Mouse (Mus musculus) forebrain, postnatal 0 days (tissue): Measurements from ENCODE around the gene Stk38. TPM values are rescaled to one million over a fixed set of nuclear protein-coding genes. Genes with fewer than 3 reads are reported as not detected.

Experiments
- ATAC-seq: fragments of 200-750 bp; cut with Nextera tagmentation; 2 replicates; pipeline ENCODE4 v1.8.0; 2017; ENCODE audit warnings: mild to moderate bottlenecking, moderate library complexity
- DNase-seq: peaks from one replicate; pipeline ENCODE4 v3.0.0-alpha.2; 2015
- H3K27ac ChIP-seq: fragments of 300-500 bp; sonication (generic); 2 replicates; pipeline ENCODE4 v1.5.1; 2014; ENCODE audit warnings: low read depth, mild to moderate bottlenecking, antibody characterized with exemption, low read length, moderate library complexity, mixed read lengths
- H3K27me3 ChIP-seq: fragments of 300-500 bp; sonication (generic); 2 replicates; pipeline ENCODE4 v1.6.1; 2014; ENCODE audit warnings: mild to moderate bottlenecking, low read length, mixed read lengths; ENCODE audit not compliant: insufficient read depth
- H3K36me3 ChIP-seq: fragments of 300-500 bp; sonication (generic); 2 replicates; pipeline ENCODE4 v1.6.1; 2014; ENCODE audit warnings: mild to moderate bottlenecking, moderate library complexity; ENCODE audit not compliant: insufficient read depth
- H3K4me1 ChIP-seq: fragments of 300-500 bp; sonication (generic); 2 replicates; pipeline ENCODE4 v1.6.1; 2014; ENCODE audit warnings: antibody characterized with exemption; ENCODE audit not compliant: insufficient read depth
- H3K4me2 ChIP-seq: fragments of 300-500 bp; sonication (generic); 2 replicates; pipeline ENCODE4 v1.6.1; 2014; ENCODE audit warnings: low read depth, mild to moderate bottlenecking, moderate library complexity
- H3K4me3 ChIP-seq: fragments of 300-500 bp; sonication (generic); 2 replicates; pipeline ENCODE4 v1.5.1; 2014; ENCODE audit warnings: low read depth, low read length, mixed read lengths
- H3K9ac ChIP-seq: fragments of 300-500 bp; sonication (generic); 2 replicates; pipeline ENCODE4 v1.6.1; 2014; ENCODE audit warnings: mild to moderate bottlenecking
- H3K9me3 ChIP-seq: fragments of 300-500 bp; sonication (generic); 2 replicates; pipeline ENCODE4 v1.6.1; 2016; ENCODE audit warnings: low read length
- CTCF ChIP-seq: sonication (generic); IDR thresholded peaks from 2 replicates; pipeline ENCODE4 v1.5.1; 2016; ENCODE audit warnings: antibody characterized with exemption, control low read depth, low read depth
- whole genome bisulfite sequencing: fragments of 180-500 bp; shearing (Covaris S2); extraction: QIAGEN DNeasy Blood & Tissue Kit; methylation state at CpG from one replicate; pipeline ENCODE4 v1.1.7; 2014; 5-methylcytosine and 5-hydroxymethylcytosine counted together
- polyA plus RNA-seq: library from polyadenylated mRNA; unstranded; fragments of >200 nt; fragmentation: Nextera tagmentation; extraction: Ambion mirVana; gene quantifications from 2 replicates; pipeline ENCODE4 v1.2.1, GENCODE M21; 2015
- total RNA-seq: library from RNA; depleted of rRNA; stranded (reverse); fragments of >200 nt; gene quantifications from 2 replicates; pipeline ENCODE4 v1.2.3, GENCODE M21; 2014

The Stk38 gene
- total and polyA plus RNA-seq, 2 experiments from 2014 or later, result 43.7 to 58.8 TPM

DNA sequence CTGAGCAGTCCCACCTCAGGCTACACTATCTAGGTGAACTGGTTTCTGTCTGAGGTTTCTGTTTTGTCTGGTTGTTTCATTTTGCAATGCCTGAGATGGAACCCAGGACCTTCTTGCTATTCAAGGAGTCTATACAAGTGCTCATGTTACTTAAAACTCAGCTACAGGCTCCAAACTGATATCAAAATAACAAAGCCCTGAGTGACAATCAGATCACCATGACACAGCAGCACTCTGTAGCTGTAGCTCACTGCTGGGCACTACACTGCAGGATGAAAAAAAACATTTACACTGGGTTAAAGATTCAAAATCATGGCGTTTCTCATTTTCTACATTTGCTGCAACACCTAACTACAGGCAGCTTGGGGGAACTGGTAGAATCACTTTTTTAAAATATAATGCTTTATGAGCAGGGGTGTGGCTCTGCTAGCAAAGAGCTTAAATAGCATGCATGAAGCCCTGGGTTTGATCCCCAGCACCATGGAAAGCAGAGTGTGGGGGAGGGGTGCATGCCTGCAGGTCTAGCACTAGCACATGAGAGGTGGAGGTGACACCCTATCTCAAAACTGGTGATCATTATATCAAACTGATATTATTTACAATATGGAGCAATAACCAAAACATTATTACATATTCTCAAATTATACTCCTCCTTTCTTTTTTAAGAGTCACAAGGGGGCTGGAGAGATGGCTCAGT, 22.9 kb downstream of the Stk38 start:
- DNase-seq, result no peak
- Histone ChIP-seq H3K36me3 (peaks cover 69% of the 10 kb centered on the region), H3K4me1 (no peaks in the 10 kb centered on the region), H3K27ac (no peak overlapping the region), H3K9ac (no peak overlapping the region), H3K9me3 (no peaks in the 10 kb centered on the region), H3K4me3 (no peak overlapping the region), H3K4me2 (no peak overlapping the region), H3K27me3 (no peaks in the 10 kb centered on the region)
- no peak for TF ChIP-seq CTCF
- WGBS, result 94% methylated on average over 1 of the region's 1 CpGs
- no peak for ATAC-seq

DNA sequence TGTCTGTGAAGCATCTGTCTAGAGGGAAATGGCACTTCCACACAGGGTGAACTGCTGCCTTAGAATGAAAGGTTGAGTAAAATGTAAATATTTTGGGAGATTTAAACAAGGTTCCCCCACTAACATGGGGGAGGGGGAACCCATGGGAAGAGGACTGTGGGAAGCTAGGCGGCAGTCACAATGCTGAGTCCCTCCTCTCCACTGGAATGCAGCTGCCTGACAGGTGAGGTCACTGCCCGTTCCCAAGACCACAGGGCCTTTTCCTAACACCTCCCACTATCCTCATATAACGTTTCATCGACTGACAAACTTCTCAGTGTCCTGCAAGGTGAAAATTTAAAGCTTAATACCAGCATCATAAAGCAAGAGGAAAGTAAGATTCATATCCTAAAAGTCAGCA, 25.2 kb downstream of the Stk38 start:
- Histone ChIP-seq H3K4me3 (no peak overlapping the region), H3K27me3 (no peaks in the 10 kb centered on the region), H3K9ac (no peak overlapping the region), H3K9me3 (no peaks in the 10 kb centered on the region), H3K4me2 (no peak overlapping the region), H3K36me3 (peaks cover 73% of the 10 kb centered on the region), H3K27ac (no peak overlapping the region), H3K4me1 (no peaks in the 10 kb centered on the region)
- DNase-seq, result no peak
- ATAC-seq, result no peak
- TF ChIP-seq CTCF, result no peak
- WGBS, result 54% methylated on average over 4 of the region's 4 CpGs

DNA sequence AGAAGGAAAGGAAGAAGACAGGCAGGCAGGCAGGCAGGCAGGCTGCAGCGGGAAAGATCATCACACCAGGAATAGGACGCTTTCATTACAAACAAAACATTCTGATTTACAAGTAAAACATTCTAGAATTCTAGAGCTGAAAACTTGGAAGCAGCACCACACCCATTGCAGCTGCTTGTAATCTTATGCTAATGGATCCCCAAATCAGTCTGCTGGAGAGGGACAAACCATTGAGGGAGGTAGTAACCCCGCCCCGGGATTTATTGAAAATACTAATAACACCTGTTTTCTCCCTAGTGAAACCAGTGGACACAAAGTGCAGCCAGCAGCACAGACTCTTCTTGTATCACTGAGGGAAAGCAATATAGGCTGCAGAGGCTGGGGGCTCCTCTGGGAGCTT, 26.7 kb downstream of the Stk38 start:
- Histone ChIP-seq H3K27ac (peak overlapping the region; percentile 50), H3K27me3 (no peaks in the 10 kb centered on the region), H3K9me3 (no peaks in the 10 kb centered on the region), H3K4me1 (no peaks in the 10 kb centered on the region), H3K4me2 (no peak overlapping the region), H3K4me3 (no peak overlapping the region), H3K36me3 (peaks cover 72% of the 10 kb centered on the region), H3K9ac (no peak overlapping the region)
- DNase-seq, result no peak
- ATAC-seq, result peak; percentile 32
- TF ChIP-seq CTCF, result no peak
- WGBS, result 63% methylated on average over 4 of the region's 4 CpGs

DNA sequence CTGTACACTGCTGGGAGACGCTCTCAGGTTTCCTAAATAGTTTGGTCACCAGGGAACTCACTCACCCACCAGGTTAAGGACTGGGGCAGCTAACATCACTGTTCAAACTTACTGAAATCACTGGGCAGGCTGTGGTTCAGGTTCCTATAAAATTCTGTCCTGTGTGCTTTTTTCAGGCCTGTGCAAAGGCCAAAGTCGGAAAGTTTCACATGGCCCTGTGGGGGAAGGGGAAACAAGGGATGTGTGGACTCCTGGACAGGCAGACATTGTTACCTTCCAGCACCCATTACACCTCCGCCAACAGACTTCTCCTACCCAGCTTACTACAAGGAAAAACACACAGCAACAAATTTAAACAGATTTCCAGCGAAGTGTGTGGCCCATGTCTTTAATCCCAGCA, 28.7 kb downstream of the Stk38 start:
- Histone ChIP-seq H3K9ac (no peak overlapping the region), H3K27ac (no peak overlapping the region), H3K4me3 (no peak overlapping the region), H3K36me3 (peaks cover 76% of the 10 kb centered on the region), H3K27me3 (no peaks in the 10 kb centered on the region), H3K4me2 (no peak overlapping the region), H3K4me1 (no peaks in the 10 kb centered on the region), H3K9me3 (no peaks in the 10 kb centered on the region)
- WGBS, result 97% methylated on average over 4 of the region's 4 CpGs
- no peak for DNase-seq
- ATAC-seq, result no peak
- no peak for TF ChIP-seq CTCF

DNA sequence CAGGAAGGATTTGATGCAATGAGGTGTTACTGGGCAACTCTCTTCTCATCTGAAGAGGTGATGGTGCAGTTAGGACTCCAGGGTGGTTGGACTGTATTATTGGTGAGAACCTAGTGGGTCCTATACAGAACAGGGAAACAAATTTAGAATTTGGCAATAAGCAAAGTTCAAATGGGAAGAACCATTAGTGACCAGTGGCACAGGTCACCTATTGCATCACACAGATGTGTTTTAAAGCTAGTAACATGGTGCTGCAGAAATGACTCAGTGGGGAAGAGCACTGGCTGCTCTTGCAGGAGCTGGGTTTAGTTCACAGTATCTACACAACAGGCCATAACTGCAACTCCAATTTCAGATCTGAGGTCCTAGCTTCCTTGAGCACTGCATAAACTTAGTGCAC, 37.7 kb downstream of the Stk38 start:
- ATAC-seq (no peak), DNase-seq (no peak)
- Histone ChIP-seq H3K9ac (no peak overlapping the region), H3K27ac (no peak overlapping the region), H3K36me3 (peaks cover 95% of the 10 kb centered on the region), H3K4me1 (no peaks in the 10 kb centered on the region), H3K4me3 (no peak overlapping the region), H3K4me2 (no peak overlapping the region), H3K9me3 (no peaks in the 10 kb centered on the region), H3K27me3 (no peaks in the 10 kb centered on the region)
- no peak for TF ChIP-seq CTCF

DNA sequence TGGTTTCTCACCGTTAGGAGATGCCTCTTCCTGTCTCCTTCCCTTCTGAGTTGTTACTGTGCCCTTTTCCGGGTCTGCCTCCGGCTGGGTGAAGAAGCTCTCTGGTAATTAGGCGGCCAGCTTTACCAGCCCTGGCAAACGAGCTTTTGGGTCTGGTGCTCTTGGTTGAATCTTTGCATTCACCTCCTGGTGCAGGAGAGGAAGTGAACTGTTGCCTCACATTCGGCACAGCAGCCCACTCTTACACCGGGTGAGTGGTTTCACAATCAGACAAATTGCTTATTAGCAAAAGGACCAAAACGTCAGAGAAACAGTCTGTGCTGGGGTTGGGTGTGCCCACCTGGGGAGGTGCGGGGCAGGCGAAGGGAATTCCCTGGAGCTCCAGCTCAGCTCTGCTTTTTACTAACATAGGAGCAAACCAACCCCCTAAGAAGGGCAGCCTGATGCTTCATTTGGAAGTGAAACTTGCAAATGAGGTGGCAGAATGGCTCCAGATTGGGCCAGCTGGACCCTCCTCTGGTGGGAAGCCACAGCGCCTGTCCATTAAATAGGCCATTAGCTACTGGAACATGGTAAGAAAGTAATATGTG, 40.7 kb downstream of the Stk38 start:
- Histone ChIP-seq H3K4me3 (no peak overlapping the region), H3K4me1 (no peaks in the 10 kb centered on the region), H3K27me3 (no peaks in the 10 kb centered on the region), H3K36me3 (peaks cover 98% of the 10 kb centered on the region), H3K27ac (no peak overlapping the region), H3K9me3 (no peaks in the 10 kb centered on the region), H3K9ac (no peak overlapping the region), H3K4me2 (no peak overlapping the region)
- ATAC-seq (no peak), DNase-seq (no peak)
- TF ChIP-seq CTCF, result no peak
- WGBS, result 80% methylated on average over 11 of the region's 11 CpGs

DNA sequence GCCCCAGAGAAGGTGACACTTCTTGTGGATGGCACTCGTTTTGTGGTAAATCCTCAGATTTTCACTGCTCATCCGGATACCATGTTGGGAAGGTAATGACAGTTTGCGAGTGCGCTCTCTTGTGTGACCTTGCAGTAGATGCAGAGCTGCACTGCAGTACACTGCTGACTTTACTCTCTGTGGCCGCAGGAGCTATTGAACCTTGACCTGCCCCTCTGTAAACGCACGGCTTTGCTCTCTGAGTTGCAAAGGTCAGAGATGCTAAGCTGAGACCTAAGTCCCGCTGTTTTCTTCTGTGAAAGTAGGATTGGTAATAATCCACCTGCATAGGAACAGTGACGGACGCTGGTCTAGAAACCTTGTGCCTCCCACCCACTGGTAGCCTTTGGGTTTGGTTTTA, 46.2 kb downstream of the Stk38 start:
- 88% methylated on average over 10 of the region's 10 CpGs for WGBS
- Histone ChIP-seq H3K4me2 (no peak overlapping the region), H3K36me3 (peaks cover 60% of the 10 kb centered on the region), H3K27me3 (no peaks in the 10 kb centered on the region), H3K4me1 (no peaks in the 10 kb centered on the region), H3K4me3 (no peak overlapping the region), H3K27ac (no peak overlapping the region), H3K9ac (no peak overlapping the region), H3K9me3 (no peaks in the 10 kb centered on the region)
- no peak for TF ChIP-seq CTCF
- no peak for ATAC-seq
- DNase-seq, result no peak
